Mouse (Mus musculus): ENCODE measurements around the gene Dlx6. TPM values are rescaled to one million over a fixed set of nuclear protein-coding genes. Genes with fewer than 3 reads are reported as not detected.

The Dlx6 gene
- polyA plus RNA-seq, 1 experiment, result not detected

DNA sequence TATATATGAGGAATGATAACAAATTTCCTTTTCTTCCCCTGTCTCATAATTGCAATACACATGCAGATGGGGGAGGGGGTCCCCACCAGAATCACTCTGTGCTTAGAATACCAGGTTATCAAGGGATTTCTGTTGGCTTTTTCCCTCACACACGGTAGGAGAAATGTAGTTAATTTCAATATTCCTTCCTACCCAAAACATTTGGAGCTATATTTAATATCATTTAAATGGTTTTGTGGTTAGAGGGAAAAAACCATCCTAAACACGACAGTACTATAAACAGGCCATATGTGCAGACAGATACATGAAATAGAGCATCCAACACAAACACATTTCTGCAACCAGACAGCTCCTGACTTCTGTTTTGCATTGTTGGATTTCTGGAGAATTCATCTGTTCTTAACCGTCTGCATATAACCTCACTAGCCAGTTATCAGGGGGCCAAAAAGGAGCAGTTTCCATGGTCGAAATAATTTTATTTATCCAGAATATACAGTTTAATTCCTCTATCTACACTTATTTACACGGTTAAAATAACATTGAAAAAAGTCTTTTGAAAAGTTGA is 14.3 kb downstream of the Dlx6 start:
- Histone ChIP-seq H3K4me2 (ENCODE audit: low read depth) (no peak overlapping the region), H3K27me3 (ENCODE audit: control insufficient read depth, insufficient read depth, insufficient read length) (peaks cover 74% of the 10 kb centered on the region), H3K36me3 (ENCODE audit: control insufficient read depth, insufficient read depth) (no peaks in the 10 kb centered on the region), H3ac (ENCODE audit: control insufficient read depth, insufficient read length) (no peak overlapping the region), H3K4me3 (no peak overlapping the region), H3K79me2 (ENCODE audit: control insufficient read depth, insufficient read depth) (no peaks in the 10 kb centered on the region)
- TF ChIP-seq POLR2AphosphoS2 (IDR thresholded peaks at IDR 0.05; ENCODE audit: insufficient read length, low read depth) (no peak), E2F4 (IDR thresholded peaks at IDR 0.05; ENCODE audit: insufficient read depth) (no peak), TCF3 (IDR thresholded peaks at IDR 0.05; ENCODE audit: insufficient read length, low read depth) (no peak), MYOD1 (IDR thresholded peaks at IDR 0.05; ENCODE audit: control insufficient read depth in 1 of 3, insufficient read length in 2 of 3, low read depth in 2 of 3) (no peak), TCF12 (IDR thresholded peaks at IDR 0.05; ENCODE audit: insufficient read depth, poor library complexity, severe bottlenecking) (no peak), MYOG (IDR thresholded peaks at IDR 0.05; ENCODE audit: control insufficient read depth in 1 of 3, insufficient read depth in 1 of 3, insufficient read length in 2 of 3, low read depth in 2 of 3) (no peak)

DNA sequence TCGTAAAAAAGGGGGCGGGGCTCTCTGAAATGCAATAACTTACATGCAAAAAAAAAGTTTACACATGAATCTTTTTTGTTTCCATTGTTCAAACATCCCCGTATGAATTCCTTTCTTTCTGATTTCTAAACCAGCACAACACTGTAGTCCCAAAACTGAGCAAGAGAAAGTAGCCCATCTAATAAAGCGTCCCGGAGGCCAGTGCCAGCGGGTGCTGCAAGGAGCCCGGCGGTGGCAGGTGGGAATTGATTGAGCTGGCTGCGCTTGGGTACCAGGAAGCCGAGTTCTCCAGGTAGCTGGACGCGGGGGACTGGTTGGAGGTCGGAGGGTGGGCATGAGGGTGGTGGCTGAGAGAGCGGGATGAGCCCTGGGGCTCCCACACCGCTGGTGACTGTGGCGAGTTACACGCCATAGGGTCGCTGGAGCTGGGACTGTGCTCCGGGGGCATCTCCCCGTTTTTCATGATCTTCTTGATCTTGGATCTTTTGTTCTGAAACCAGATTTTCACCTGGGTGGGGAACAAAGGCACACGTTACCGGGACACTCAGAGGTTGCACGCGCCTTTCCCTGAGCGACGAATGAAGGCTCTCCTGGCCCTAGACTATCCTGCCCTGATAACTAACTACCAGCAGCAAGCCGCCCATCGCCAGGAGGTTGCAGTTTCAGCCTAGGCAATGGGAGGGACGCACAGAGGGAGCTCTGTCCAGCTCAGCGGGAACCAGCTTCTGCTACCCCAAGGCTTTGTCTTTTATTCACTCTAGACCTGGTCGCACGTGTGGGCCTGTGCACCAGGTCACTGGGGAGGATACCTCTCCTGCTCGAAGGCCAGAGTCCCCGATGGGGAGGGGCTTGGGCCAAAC is 15.1 kb downstream of the Dlx6 start:
- Histone ChIP-seq H3K36me3 (ENCODE audit: control insufficient read depth, insufficient read depth) (no peaks in the 10 kb centered on the region), H3ac (ENCODE audit: control insufficient read depth, insufficient read length) (no peak overlapping the region), H3K4me2 (ENCODE audit: low read depth) (no peak overlapping the region), H3K79me2 (ENCODE audit: control insufficient read depth, insufficient read depth) (no peaks in the 10 kb centered on the region), H3K4me3 (no peak overlapping the region), H3K27me3 (ENCODE audit: control insufficient read depth, insufficient read depth, insufficient read length) (peaks cover 81% of the 10 kb centered on the region)
- TF ChIP-seq REST (IDR thresholded peaks at IDR 0.05; ENCODE audit: insufficient read depth, insufficient read length), result no peak
- TF ChIP-seq TCF12 (IDR thresholded peaks at IDR 0.05; ENCODE audit: insufficient read depth, poor library complexity, severe bottlenecking), result no peak
- no peak for TF ChIP-seq POLR2A (IDR thresholded peaks at IDR 0.05; ENCODE audit: insufficient read length, low read depth)
- no peak for TF ChIP-seq TCF3 (IDR thresholded peaks at IDR 0.05; ENCODE audit: insufficient read length, low read depth)
- TF ChIP-seq MAX (IDR thresholded peaks at IDR 0.05; ENCODE audit: low read depth), result no peak
- TF ChIP-seq MYOD1 (IDR thresholded peaks at IDR 0.05; ENCODE audit: control insufficient read depth in 1 of 3, insufficient read length in 2 of 3, low read depth in 2 of 3), result no peak
- TF ChIP-seq E2F4 (IDR thresholded peaks at IDR 0.05; ENCODE audit: insufficient read depth), result no peak
- TF ChIP-seq SRF (IDR thresholded peaks at IDR 0.05; ENCODE audit: control insufficient read depth, insufficient read length, low read depth), result no peak
- no peak for TF ChIP-seq MYOG (IDR thresholded peaks at IDR 0.05; ENCODE audit: control insufficient read depth in 1 of 3, insufficient read depth in 1 of 3, insufficient read length in 2 of 3, low read depth in 2 of 3)
- no peak for TF ChIP-seq CEBPB (IDR thresholded peaks at IDR 0.05; ENCODE audit: insufficient read depth, poor library complexity, severe bottlenecking)
- no peak for TF ChIP-seq USF1 (IDR thresholded peaks at IDR 0.05; ENCODE audit: low read depth)
- TF ChIP-seq POLR2AphosphoS2 (IDR thresholded peaks at IDR 0.05; ENCODE audit: insufficient read length, low read depth), result no peak

DNA sequence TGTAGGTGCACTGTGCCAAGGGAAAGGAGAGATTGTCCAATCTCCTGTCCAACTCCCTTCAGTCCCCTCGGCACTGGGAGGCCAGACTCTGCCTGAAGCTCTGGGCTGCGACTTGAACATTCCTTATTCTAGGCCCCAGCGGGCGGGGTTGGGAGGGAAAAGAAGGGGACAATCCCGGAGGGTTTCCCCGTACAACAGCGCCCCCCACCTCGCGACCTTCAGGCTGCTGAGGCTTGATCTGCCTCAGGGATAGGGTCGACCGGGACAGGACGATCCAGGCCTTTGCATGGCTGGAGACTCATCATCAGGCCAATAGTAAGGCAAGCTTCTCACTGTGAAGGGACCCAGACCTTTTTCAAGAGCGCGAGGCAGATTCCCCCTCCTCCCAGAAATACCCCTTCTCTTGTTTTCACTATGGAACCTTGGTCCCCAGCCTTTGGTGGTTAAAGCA is 15.7 kb downstream of the Dlx6 start:
- no peak overlapping the region for H3K4me3 ChIP-seq

DNA sequence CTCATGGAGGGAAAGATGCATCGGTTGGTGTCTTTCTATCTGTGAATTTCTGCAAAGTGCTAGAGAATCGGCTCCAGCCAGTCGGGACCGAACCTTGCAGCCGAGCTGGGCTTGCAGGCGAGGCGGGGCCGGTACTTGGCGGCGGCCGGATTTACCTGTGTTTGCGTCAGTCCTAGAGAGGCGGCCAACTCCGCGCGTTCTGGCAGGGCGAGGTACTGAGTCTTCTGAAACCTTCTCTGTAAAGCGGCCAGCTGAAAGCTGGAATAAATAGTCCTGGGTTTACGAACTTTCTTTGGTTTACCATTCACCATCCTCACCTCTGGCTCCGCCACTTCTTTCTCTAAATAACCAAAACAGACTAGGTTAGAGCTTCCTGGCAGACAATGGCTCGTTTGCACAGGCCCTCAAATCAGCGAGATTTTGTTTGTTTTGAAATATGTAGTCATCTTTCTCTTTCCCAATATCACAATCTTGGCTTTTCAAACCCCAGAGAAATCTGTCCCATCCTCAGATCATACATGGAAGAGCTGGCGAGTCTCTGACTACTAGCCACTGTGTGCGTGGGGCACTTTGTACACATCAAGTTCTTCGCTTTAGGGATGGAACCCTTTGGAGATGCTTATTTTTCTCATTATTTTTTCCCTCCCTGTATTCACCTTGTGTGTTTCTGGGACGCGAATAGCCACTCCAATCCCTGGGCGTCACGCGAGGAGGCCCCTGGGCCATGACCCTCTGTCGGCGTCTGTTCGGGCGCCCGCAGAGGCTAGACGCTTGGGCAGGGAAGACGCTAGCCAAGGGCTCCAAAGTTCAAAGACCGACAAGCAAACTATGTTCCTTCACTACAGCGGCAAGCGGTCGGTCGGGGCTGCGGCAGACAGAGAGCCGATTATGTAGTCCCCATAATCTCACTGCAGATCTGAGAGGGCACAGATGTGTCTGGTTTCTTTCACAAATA is 16.5 kb downstream of the Dlx6 start:
- no peaks in the 10 kb centered on the region for H3K79me2 ChIP-seq (ENCODE audit: control insufficient read depth, insufficient read depth)
- no peak for TF ChIP-seq TCF3 (IDR thresholded peaks at IDR 0.05; ENCODE audit: insufficient read length, low read depth)
- TF ChIP-seq MAX (IDR thresholded peaks at IDR 0.05; ENCODE audit: low read depth), result no peak
- no peak for TF ChIP-seq MYOD1 (IDR thresholded peaks at IDR 0.05; ENCODE audit: control insufficient read depth in 1 of 3, insufficient read length in 2 of 3, low read depth in 2 of 3)
- no peak for TF ChIP-seq REST (IDR thresholded peaks at IDR 0.05; ENCODE audit: insufficient read depth, insufficient read length)
- no peak for TF ChIP-seq POLR2AphosphoS2 (IDR thresholded peaks at IDR 0.05; ENCODE audit: insufficient read length, low read depth)
- no peak for TF ChIP-seq USF1 (IDR thresholded peaks at IDR 0.05; ENCODE audit: low read depth)
- TF ChIP-seq POLR2A (IDR thresholded peaks at IDR 0.05; ENCODE audit: insufficient read length, low read depth), result no peak
- TF ChIP-seq E2F4 (IDR thresholded peaks at IDR 0.05; ENCODE audit: insufficient read depth), result no peak
- H3ac ChIP-seq (ENCODE audit: control insufficient read depth, insufficient read length), result no peak overlapping the region
- no peak overlapping the region for H3K4me2 ChIP-seq (ENCODE audit: low read depth)
- no peaks in the 10 kb centered on the region for H3K36me3 ChIP-seq (ENCODE audit: control insufficient read depth, insufficient read depth)
- peaks cover 68% of the 10 kb centered on the region for H3K27me3 ChIP-seq (ENCODE audit: control insufficient read depth, insufficient read depth, insufficient read length)
- H3K4me3 ChIP-seq, result no peak overlapping the region

More for the DNA sequence above, 15.7 kb downstream of the Dlx6 start:
- peaks cover 76% of the 10 kb centered on the region for H3K27me3 ChIP-seq (ENCODE audit: control insufficient read depth, insufficient read depth, insufficient read length)
- no peak overlapping the region for H3ac ChIP-seq (ENCODE audit: control insufficient read depth, insufficient read length)
- no peak for TF ChIP-seq REST (IDR thresholded peaks at IDR 0.05; ENCODE audit: insufficient read depth, insufficient read length)
- TF ChIP-seq USF1 (IDR thresholded peaks at IDR 0.05; ENCODE audit: low read depth), result no peak
- TF ChIP-seq E2F4 (IDR thresholded peaks at IDR 0.05; ENCODE audit: insufficient read depth), result no peak
- TF ChIP-seq MYOG (IDR thresholded peaks at IDR 0.05; ENCODE audit: control insufficient read depth in 1 of 3, insufficient read depth in 1 of 3, insufficient read length in 2 of 3, low read depth in 2 of 3), result no peak
- TF ChIP-seq POLR2A (IDR thresholded peaks at IDR 0.05; ENCODE audit: insufficient read length, low read depth), result no peak
- TF ChIP-seq TCF12 (IDR thresholded peaks at IDR 0.05; ENCODE audit: insufficient read depth, poor library complexity, severe bottlenecking), result no peak
- no peak for TF ChIP-seq TCF3 (IDR thresholded peaks at IDR 0.05; ENCODE audit: insufficient read length, low read depth)
- no peak for TF ChIP-seq CEBPB (IDR thresholded peaks at IDR 0.05; ENCODE audit: insufficient read depth, poor library complexity, severe bottlenecking)
- TF ChIP-seq MYOD1 (IDR thresholded peaks at IDR 0.05; ENCODE audit: control insufficient read depth in 1 of 3, insufficient read length in 2 of 3, low read depth in 2 of 3), result no peak
- no peak for TF ChIP-seq POLR2AphosphoS2 (IDR thresholded peaks at IDR 0.05; ENCODE audit: insufficient read length, low read depth)
- TF ChIP-seq MAX (IDR thresholded peaks at IDR 0.05; ENCODE audit: low read depth), result no peak
- TF ChIP-seq SRF (IDR thresholded peaks at IDR 0.05; ENCODE audit: control insufficient read depth, insufficient read length, low read depth), result no peak
- H3K36me3 ChIP-seq (ENCODE audit: control insufficient read depth, insufficient read depth), result no peaks in the 10 kb centered on the region
- H3K79me2 ChIP-seq (ENCODE audit: control insufficient read depth, insufficient read depth), result no peaks in the 10 kb centered on the region
- H3K4me2 ChIP-seq (ENCODE audit: low read depth), result no peak overlapping the region

All from myocyte (in vitro differentiated cells).